Mouse (Mus musculus) thymus, postnatal 25 days (tissue): Measurements from ENCODE around the gene Cklf.
"Not testable (repeated sequence)": the region's sequence is repeated elsewhere in the genome, so short reads cannot be mapped to it uniquely, and the experiment has no call there.

Experiments used
- DNase-seq: peaks from one replicate; pipeline ENCODE4 v3.0.0; 2022

The Cklf gene

GRCm38 (mm10) chr8:104268368-104268767 lies 17.7 kb downstream of the Cklf start:
- no peak for DNase-seq

GRCm38 (mm10) chr8:104268937-104269440 lies 18.3 kb downstream of the Cklf start:
- DNase-seq = no peak

- DNase-seq = not testable (repeated sequence)
Measured at GRCm38 (mm10) chr8:104293081-104293480, 42.4 kb downstream of the Cklf start, which contains the start of gene Cmtm2a. Gene Cmtm2a, minus strand, starts transcription at chr8:104293181.

GRCm38 (mm10) chr8:104294396-104294795 lies 43.7 kb downstream of the Cklf start:
- no peak for DNase-seq

- DNase-seq = not testable (repeated sequence)
Measured at GRCm38 (mm10) chr8:104301577-104301976, 50.9 kb downstream of the Cklf start.

- DNase-seq = not testable (repeated sequence)
Measured at GRCm38 (mm10) chr8:104302536-104302935, 51.9 kb downstream of the Cklf start.

- DNase-seq = no peak
Measured at GRCm38 (mm10) chr8:104304962-104305361, 54.3 kb downstream of the Cklf start.

GRCm38 (mm10) chr8:104308341-104308740 lies 57.7 kb downstream of the Cklf start:
- DNase-seq = not testable (repeated sequence)

- not testable (repeated sequence) for DNase-seq
Measured at GRCm38 (mm10) chr8:104309441-104310155, 58.9 kb downstream of the Cklf start, which contains the start of the genes Gm45711 and Cmtm1. Gene Gm45711, minus strand, starts transcription at chr8:104310081. Gene Cmtm1, minus strand, starts transcription at chr8:104310145.

- DNase-seq = not testable (repeated sequence)
Measured at GRCm38 (mm10) chr8:104312023-104312422, 61.4 kb downstream of the Cklf start.

GRCm38 (mm10) chr8:104313311-104313710 lies 62.6 kb downstream of the Cklf start:
- no peak for DNase-seq
